Mouse (Mus musculus): ENCODE results near the gene Tnfsf14.

The Tnfsf14 gene

GRCm38 (mm10) chr17:57194041-57194507, at the start of gene Tnfsf14:
Gene Tnfsf14, minus strand, starts transcription at chr17:57194177.
- DNase-seq (ENCODE audit: extremely low read depth, low read depth) = no peak

- no peak for DNase-seq (ENCODE audit: extremely low read depth, low read depth)
Measured at GRCm38 (mm10) chr17:57237181-57237580, 43.2 kb upstream of the Tnfsf14 start.

GRCm38 (mm10) chr17:57235803-57236202, 41.8 kb upstream of the Tnfsf14 start:
- no peak for DNase-seq (ENCODE audit: extremely low read depth, low read depth)

- DNase-seq (ENCODE audit: extremely low read depth, low read depth) = no peak
Measured at GRCm38 (mm10) chr17:57234254-57234928, 40.4 kb upstream of the Tnfsf14 start.

- no peak for DNase-seq (ENCODE audit: extremely low read depth, low read depth)
Measured at GRCm38 (mm10) chr17:57233038-57233437, 39.1 kb upstream of the Tnfsf14 start.

- DNase-seq (ENCODE audit: extremely low read depth, low read depth) = no peak
Measured at GRCm38 (mm10) chr17:57232200-57232599, 38.2 kb upstream of the Tnfsf14 start.

GRCm38 (mm10) chr17:57231321-57231771, 37.4 kb upstream of the Tnfsf14 start:
- no peak for DNase-seq (ENCODE audit: extremely low read depth, low read depth)

GRCm38 (mm10) chr17:57230728-57231125, 36.8 kb upstream of the Tnfsf14 start:
- no peak for DNase-seq (ENCODE audit: extremely low read depth, low read depth)

- DNase-seq (ENCODE audit: extremely low read depth, low read depth) = no peak
Measured at GRCm38 (mm10) chr17:57229851-57230727, 36.1 kb upstream of the Tnfsf14 start.

- DNase-seq (ENCODE audit: extremely low read depth, low read depth) = no peak
Measured at GRCm38 (mm10) chr17:57228873-57229272, 34.9 kb upstream of the Tnfsf14 start.

- DNase-seq (ENCODE audit: extremely low read depth, low read depth) = no peak
Measured at GRCm38 (mm10) chr17:57228014-57228413, 34.0 kb upstream of the Tnfsf14 start, which contains the start of gene C3. Gene C3, minus strand, starts transcription at chr17:57228136.

- DNase-seq (ENCODE audit: extremely low read depth, low read depth) = no peak
Measured at GRCm38 (mm10) chr17:57227468-57227867, 33.5 kb upstream of the Tnfsf14 start.

GRCm38 (mm10) chr17:57223313-57223712, 29.3 kb upstream of the Tnfsf14 start:
- peak; percentile 51 for DNase-seq (ENCODE audit: extremely low read depth, low read depth)

GRCm38 (mm10) chr17:57221911-57222310, 27.9 kb upstream of the Tnfsf14 start:
- DNase-seq (ENCODE audit: extremely low read depth, low read depth) = no peak

- DNase-seq (ENCODE audit: extremely low read depth, low read depth) = peak; percentile 30
Measured at GRCm38 (mm10) chr17:57219884-57220207, 25.9 kb upstream of the Tnfsf14 start.

- peak; percentile 31 for DNase-seq (ENCODE audit: extremely low read depth, low read depth)
Measured at GRCm38 (mm10) chr17:57219167-57219883, 25.3 kb upstream of the Tnfsf14 start.

GRCm38 (mm10) chr17:57218335-57218900, 24.4 kb upstream of the Tnfsf14 start:
- no peak for DNase-seq (ENCODE audit: extremely low read depth, low read depth)

- DNase-seq (ENCODE audit: extremely low read depth, low read depth) = peak; percentile 76
Measured at GRCm38 (mm10) chr17:57214676-57215387, 20.9 kb upstream of the Tnfsf14 start.

- no peak for DNase-seq (ENCODE audit: extremely low read depth, low read depth)
Measured at GRCm38 (mm10) chr17:57211501-57211900, 17.5 kb upstream of the Tnfsf14 start.

- no peak for DNase-seq (ENCODE audit: extremely low read depth, low read depth)
Measured at GRCm38 (mm10) chr17:57209330-57209729, 15.4 kb upstream of the Tnfsf14 start.

- no peak for DNase-seq (ENCODE audit: extremely low read depth, low read depth)
Measured at GRCm38 (mm10) chr17:57207938-57208337, 14.0 kb upstream of the Tnfsf14 start.

Data from MEL-GATA-1-ER (cell line).